Mouse (Mus musculus) embryonic fibroblast, embryonic 13.5 days (primary cell): ENCODE results near the gene Trim59.

Experiments
- CTCF ChIP-seq: IDR thresholded peaks from 2 replicates; pipeline ENCODE4 v1.5.1; 2011; ENCODE audit warnings: mild to moderate bottlenecking, control low read depth, low read length, moderate library complexity, borderline replicate concordance; ENCODE audit not compliant: insufficient read depth
- POLR2A ChIP-seq: IDR thresholded peaks from 2 replicates; pipeline ENCODE4 v1.6.1; 2011; ENCODE audit warnings: low read depth, mild to moderate bottlenecking, control low read depth, low read length, moderate library complexity

DNA sequence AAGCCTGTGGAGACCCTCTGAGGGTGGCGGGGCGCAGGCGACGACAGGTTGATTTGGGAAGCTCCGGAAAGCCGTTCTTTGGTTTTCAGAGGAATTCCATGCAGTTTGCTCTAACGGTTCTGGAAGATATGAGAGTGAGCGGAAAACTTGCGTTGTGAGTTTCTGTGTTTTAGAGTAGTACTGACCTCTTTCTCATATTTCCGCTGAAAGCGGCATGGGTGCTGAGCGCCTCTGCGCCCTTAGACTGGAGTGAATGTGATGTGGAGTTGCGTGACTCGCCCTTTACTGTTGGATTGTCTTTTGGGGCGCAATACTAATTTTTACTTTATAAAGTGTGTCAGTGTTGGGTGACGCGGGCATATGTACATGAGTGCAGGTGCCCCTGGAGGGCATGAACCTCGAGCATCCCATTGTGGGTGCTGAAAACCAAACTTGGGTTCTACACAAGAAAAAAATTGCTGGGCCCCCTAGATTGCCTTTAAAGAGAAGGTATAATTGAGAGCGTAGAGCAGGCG, 38.3 kb downstream of the Trim59 start:
- TF ChIP-seq POLR2A = no peak
- no peak for TF ChIP-seq CTCF
